Mouse (Mus musculus) B cell, adult 2 months (primary cell): ENCODE measurements around the gene Zfp296.

Experiments used
- DNase-seq, 2 experiments: peaks; one replicate each; pipeline ENCODE4 v3.0.0; 2022

Gene Zfp296

GRCm38 (mm10) chr7:19609641-19610332 lies 32.7 kb downstream of the Zfp296 start:
- no peak for DNase-seq

GRCm38 (mm10) chr7:19610969-19611368 lies 33.9 kb downstream of the Zfp296 start:
- peak; percentile 46 to 50 for DNase-seq

- peak; percentile 80 to 85 for DNase-seq
Measured at GRCm38 (mm10) chr7:19615036-19615577, 38.0 kb downstream of the Zfp296 start.

- DNase-seq: peak; percentile 76 to 77
Measured at GRCm38 (mm10) chr7:19619004-19619801, 42.1 kb downstream of the Zfp296 start.

- DNase-seq: no peak
Measured at GRCm38 (mm10) chr7:19620811-19621210, 43.7 kb downstream of the Zfp296 start.

- DNase-seq: no peak
Measured at GRCm38 (mm10) chr7:19622241-19622640, 45.2 kb downstream of the Zfp296 start.

- DNase-seq: no peak
Measured at GRCm38 (mm10) chr7:19623433-19623832, 46.3 kb downstream of the Zfp296 start.

- no peak for DNase-seq
Measured at GRCm38 (mm10) chr7:19627721-19628120, 50.6 kb downstream of the Zfp296 start.

- no peak for DNase-seq
Measured at GRCm38 (mm10) chr7:19628192-19628535, 51.1 kb downstream of the Zfp296 start.

- DNase-seq: peak; percentile 98 to 99
Measured at GRCm38 (mm10) chr7:19628536-19629360, 51.7 kb downstream of the Zfp296 start.

GRCm38 (mm10) chr7:19629361-19629734 lies 52.3 kb downstream of the Zfp296 start, which contains the start of gene Relb:
Relb (minus strand) TSS chr7:19629438.
- DNase-seq: peak; percentile 98
